Mouse (Mus musculus) stomach, postnatal 0 days (tissue): ENCODE data around the gene Ldb2.

Experiments used
- CTCF ChIP-seq: IDR thresholded peaks from 2 replicates; pipeline ENCODE4 v1.5.1; 2016; ENCODE audit warnings: antibody characterized with exemption, low read depth, mild to moderate bottlenecking, moderate library complexity
- EP300 ChIP-seq: optimal IDR thresholded peaks from 2 replicates; pipeline ENCODE3; 2016; ENCODE audit warnings: antibody characterized with exemption

DNA sequence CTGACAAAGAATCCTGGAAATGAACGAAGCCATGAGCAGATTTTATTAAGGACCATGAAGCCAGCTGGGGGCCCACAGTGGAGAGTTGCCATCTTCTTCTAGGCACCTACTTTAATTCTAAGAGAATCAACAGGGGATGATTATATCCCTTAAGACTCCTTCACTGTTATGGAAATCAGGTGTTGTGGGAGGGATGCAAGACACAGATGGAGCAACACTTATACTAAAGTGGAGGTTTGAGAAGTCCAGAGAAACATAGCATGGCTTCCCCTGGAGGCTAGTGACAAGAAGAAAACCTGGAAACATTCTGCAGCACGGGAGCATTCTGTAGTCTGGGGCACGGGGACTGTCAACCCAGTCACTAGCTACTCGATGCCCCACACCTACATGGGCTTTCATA lies 85.0 kb downstream of the Ldb2 start:
- no peak for TF ChIP-seq CTCF
- TF ChIP-seq EP300, result no peak
